Mouse (Mus musculus) hindbrain, embryonic 11.5 days (tissue): ENCODE measurements around the gene Tmem147. TPM values are rescaled to one million over a fixed set of nuclear protein-coding genes. Genes with fewer than 3 reads are reported as not detected.

Experiments
- ATAC-seq: fragments of 200-750 bp; cut with Nextera tagmentation; 2 replicates; pipeline ENCODE4 v1.8.0; 2017; ENCODE audit warnings: mild to moderate bottlenecking, moderate TSS enrichment, moderate library complexity; ENCODE audit not compliant: low FRiP score
- DNase-seq: peaks from one replicate; pipeline ENCODE4 v3.0.0-alpha.2; 2015; ENCODE audit warnings: low spot score
- H3K27ac ChIP-seq: fragments of 300-500 bp; sonication (generic); 2 replicates; pipeline ENCODE4 v1.5.1; 2014; ENCODE audit warnings: mild to moderate bottlenecking, low read depth, low read length
- H3K27me3 ChIP-seq: fragments of 300-500 bp; sonication (generic); 2 replicates; pipeline ENCODE4 v1.6.1; 2014; ENCODE audit warnings: mild to moderate bottlenecking, low read length, moderate library complexity, mixed read lengths; ENCODE audit not compliant: control insufficient read depth, insufficient read depth
- H3K36me3 ChIP-seq: fragments of 300-500 bp; sonication (generic); 2 replicates; pipeline ENCODE4 v1.6.1; 2014; ENCODE audit warnings: mild to moderate bottlenecking, low read length, moderate library complexity, mixed read lengths; ENCODE audit not compliant: control insufficient read depth, insufficient read depth
- H3K4me1 ChIP-seq: fragments of 300-500 bp; sonication (generic); replicated peaks from 2 replicates; pipeline ENCODE4 v1.6.1; 2014; ENCODE audit warnings: low read length, mixed read lengths; ENCODE audit not compliant: control insufficient read depth, insufficient read depth
- H3K4me2 ChIP-seq: fragments of 300-500 bp; sonication (generic); replicated peaks from 2 replicates; pipeline ENCODE4 v1.6.1; 2014; ENCODE audit warnings: mild to moderate bottlenecking, low read depth, low read length
- H3K4me3 ChIP-seq: fragments of 300-500 bp; sonication (generic); 2 replicates; pipeline ENCODE4 v1.5.1; 2014; ENCODE audit warnings: low read depth, low read length
- H3K9ac ChIP-seq: fragments of 300-500 bp; sonication (generic); 2 replicates; pipeline ENCODE4 v1.6.1; 2014; ENCODE audit warnings: low read depth, low read length
- H3K9me3 ChIP-seq: fragments of 300-500 bp; sonication (generic); 2 replicates; pipeline ENCODE4 v1.6.1; 2016; ENCODE audit warnings: low read length; ENCODE audit not compliant: control insufficient read depth
- WGBS: fragments of 180-500 bp; shearing (Covaris S2); extraction: QIAGEN DNeasy Blood & Tissue Kit; methylation state at CpG from one replicate; pipeline ENCODE4 v1.1.7; 2014; 5-methylcytosine and 5-hydroxymethylcytosine counted together
- polyA plus RNA-seq: library from polyadenylated mRNA; unstranded; fragments of >200 nt; fragmentation: Nextera tagmentation; extraction: Ambion mirVana; gene quantifications from 2 replicates; pipeline ENCODE4 v1.2.1, GENCODE M21; 2014

Gene Tmem147
- 143 and 160 TPM in 2 replicates for polyA plus RNA-seq

- peak within 1 kb of the TSS; percentile 83 for H3K27ac ChIP-seq
- under 1% methylated on average over 60 of the region's 60 CpGs for WGBS
- H3K9ac ChIP-seq: peak within 1 kb of the TSS; percentile 78
- peaks cover 6% of the 10 kb centered on the region for H3K4me1 ChIP-seq
- H3K36me3 ChIP-seq: no peaks in the 10 kb centered on the region
- ATAC-seq (peak; percentile 98), DNase-seq (peak; percentile 97)
- H3K4me2 ChIP-seq: peak within 1 kb of the TSS; percentile 63
- H3K27me3 ChIP-seq: no peaks in the 10 kb centered on the region
- peak within 1 kb of the TSS; percentile 79 for H3K4me3 ChIP-seq
- no peaks in the 10 kb centered on the region for H3K9me3 ChIP-seq
These were observed at the start of gene Tmem147 for GRCm38 (mm10) chr7:30729396-30730063. Gene Tmem147 (minus strand): TSS chr7:30729540.

DNA sequence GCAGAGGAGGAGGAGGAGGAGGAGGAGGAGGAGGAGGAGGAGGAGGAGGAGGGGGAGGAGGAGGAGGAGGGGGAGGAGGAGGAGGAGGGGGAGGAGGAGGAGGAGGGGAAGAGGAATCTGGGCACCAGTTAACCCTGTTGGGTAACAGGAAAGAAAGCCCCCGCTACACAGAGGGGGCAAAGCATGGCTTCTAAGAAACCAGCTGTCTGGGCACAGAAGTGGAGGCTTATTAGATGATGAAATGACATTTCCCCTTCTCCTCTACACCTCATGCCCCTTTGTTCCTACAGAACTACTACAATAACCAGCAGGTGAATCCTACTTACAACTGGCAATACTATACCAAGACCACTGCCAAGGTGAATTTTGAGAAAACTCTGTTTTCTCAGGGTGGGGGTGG is 48.6 kb upstream of the Tmem147 start:
- WGBS: 72% methylated on average over 1 of the region's 1 CpGs
- Histone ChIP-seq H3K9me3 (no peaks in the 10 kb centered on the region), H3K4me3 (no peak overlapping the region), H3K9ac (no peak overlapping the region), H3K36me3 (no peaks in the 10 kb centered on the region), H3K4me2 (no peak overlapping the region), H3K27ac (no peak overlapping the region), H3K4me1 (no peaks in the 10 kb centered on the region), H3K27me3 (no peaks in the 10 kb centered on the region)
- ATAC-seq: no peak
- no peak for DNase-seq

- no peaks in the 10 kb centered on the region for H3K27me3 ChIP-seq
- H3K4me1 ChIP-seq: no peaks in the 10 kb centered on the region
- no peak overlapping the region for H3K27ac ChIP-seq
- ATAC-seq (no peak), DNase-seq (no peak)
- H3K9me3 ChIP-seq: no peaks in the 10 kb centered on the region
- WGBS: 44% methylated on average over 7 of the region's 7 CpGs
- no peaks in the 10 kb centered on the region for H3K36me3 ChIP-seq
- no peak overlapping the region for H3K4me3 ChIP-seq
- no peak overlapping the region for H3K9ac ChIP-seq
- H3K4me2 ChIP-seq: no peak overlapping the region
These were observed 47.8 kb upstream of the Tmem147 start for GRCm38 (mm10) chr7:30777081-30777579.

DNA sequence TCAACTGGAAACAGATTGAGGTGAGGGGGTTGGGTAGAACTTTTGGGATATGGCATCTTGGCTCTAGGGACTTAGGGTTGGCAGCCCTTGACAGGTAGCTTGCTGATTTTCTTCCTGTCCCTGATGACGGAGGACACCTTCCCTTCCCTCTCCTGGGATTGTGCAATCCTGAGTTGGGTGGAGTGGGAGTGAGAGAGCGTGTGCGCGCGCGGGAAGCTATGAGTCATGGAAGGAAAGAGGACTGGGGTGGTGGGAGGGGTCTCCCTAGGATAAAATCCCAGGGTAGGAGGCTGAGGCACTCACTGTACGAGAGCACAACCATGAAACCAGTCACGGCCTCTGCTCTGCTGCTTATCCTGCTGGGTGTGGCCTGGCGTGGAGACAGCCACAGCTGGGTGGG is 46.8 kb upstream of the Tmem147 start:
- no peak for ATAC-seq
- 93% methylated on average over 9 of the region's 9 CpGs for WGBS
- no peaks in the 10 kb centered on the region for H3K4me1 ChIP-seq

DNA sequence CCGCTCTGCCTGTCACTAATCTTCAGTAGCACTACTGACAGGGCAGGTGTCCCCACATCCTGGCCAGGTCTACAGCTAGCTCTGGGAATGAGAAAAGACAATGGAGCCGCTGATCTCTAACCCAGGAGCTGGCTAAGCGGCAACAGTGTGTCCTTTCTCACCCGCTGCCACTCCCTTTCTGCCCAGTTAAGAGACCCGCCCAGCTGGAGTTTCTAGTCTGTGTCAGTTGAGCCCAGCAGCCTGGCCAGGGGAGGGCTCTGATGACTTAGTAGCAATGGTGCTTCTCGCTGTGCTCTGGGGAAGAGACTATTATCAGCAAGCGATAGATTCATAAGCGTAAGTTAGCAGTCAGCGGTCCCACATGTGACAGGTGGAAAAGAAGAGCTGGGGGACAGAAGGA is 39.9 kb upstream of the Tmem147 start:
- Histone ChIP-seq H3K4me3 (no peak overlapping the region), H3K4me1 (no peaks in the 10 kb centered on the region), H3K27me3 (no peaks in the 10 kb centered on the region), H3K36me3 (no peaks in the 10 kb centered on the region), H3K9me3 (no peaks in the 10 kb centered on the region), H3K4me2 (no peak overlapping the region), H3K27ac (no peak overlapping the region), H3K9ac (no peak overlapping the region)
- DNase-seq (no peak), ATAC-seq (no peak)
- WGBS: 39% methylated on average over 9 of the region's 9 CpGs

More for the DNA sequence above, 46.8 kb upstream of the Tmem147 start:
- Histone ChIP-seq H3K27ac (no peak overlapping the region), H3K9me3 (no peaks in the 10 kb centered on the region), H3K27me3 (no peaks in the 10 kb centered on the region), H3K4me3 (no peak overlapping the region), H3K9ac (no peak overlapping the region), H3K4me2 (no peak overlapping the region), H3K36me3 (no peaks in the 10 kb centered on the region)
- no peak for DNase-seq

- 85% methylated on average over 4 of the region's 4 CpGs for WGBS
- H3K4me1 ChIP-seq: no peaks in the 10 kb centered on the region
- no peak overlapping the region for H3K4me3 ChIP-seq
- no peak overlapping the region for H3K27ac ChIP-seq
- ATAC-seq (no peak), DNase-seq (no peak)
- no peak overlapping the region for H3K9ac ChIP-seq
- H3K27me3 ChIP-seq: no peaks in the 10 kb centered on the region
- H3K36me3 ChIP-seq: no peaks in the 10 kb centered on the region
- H3K4me2 ChIP-seq: no peak overlapping the region
- H3K9me3 ChIP-seq: no peaks in the 10 kb centered on the region
These were observed 37.1 kb upstream of the Tmem147 start for GRCm38 (mm10) chr7:30766408-30766807.

GRCm38 (mm10) chr7:30765173-30765572 is 35.8 kb upstream of the Tmem147 start:
- H3K9me3 ChIP-seq: no peaks in the 10 kb centered on the region
- ATAC-seq: no peak
- H3K27ac ChIP-seq: no peak overlapping the region
- H3K9ac ChIP-seq: no peak overlapping the region
- H3K4me1 ChIP-seq: no peaks in the 10 kb centered on the region
- peak; percentile 15 for DNase-seq
- H3K27me3 ChIP-seq: no peaks in the 10 kb centered on the region
- H3K4me2 ChIP-seq: no peak overlapping the region; the same call in 1 of the 2 replicates
- WGBS: 45% methylated on average over 11 of the region's 11 CpGs
- no peak overlapping the region for H3K4me3 ChIP-seq
- no peaks in the 10 kb centered on the region for H3K36me3 ChIP-seq

DNA sequence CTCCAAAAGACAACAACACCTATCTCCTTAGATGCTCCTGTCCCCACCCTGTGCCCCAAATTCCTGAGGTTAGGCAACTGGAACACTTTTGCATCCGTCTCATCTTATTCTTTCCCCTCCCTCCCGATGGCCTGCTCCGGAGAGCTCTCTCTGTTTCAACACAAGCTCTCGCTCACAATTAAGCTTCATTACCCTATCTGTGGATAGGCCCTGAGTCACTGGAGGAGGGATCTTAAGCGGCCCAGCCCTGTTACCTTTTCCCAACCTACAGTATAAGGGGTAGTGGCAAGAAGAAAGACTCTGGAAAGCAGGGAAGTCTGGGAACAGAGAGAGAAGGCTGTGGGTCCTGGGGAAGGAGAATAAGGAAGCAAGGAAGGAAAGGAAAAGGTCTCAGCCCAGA is 34.1 kb upstream of the Tmem147 start, which contains the start of gene Dmkn:
Gene Dmkn, plus strand, starts transcription at position 301 of the 400 bp plus-strand sequence.
- 43% methylated on average over 5 of the region's 5 CpGs for WGBS

DNA sequence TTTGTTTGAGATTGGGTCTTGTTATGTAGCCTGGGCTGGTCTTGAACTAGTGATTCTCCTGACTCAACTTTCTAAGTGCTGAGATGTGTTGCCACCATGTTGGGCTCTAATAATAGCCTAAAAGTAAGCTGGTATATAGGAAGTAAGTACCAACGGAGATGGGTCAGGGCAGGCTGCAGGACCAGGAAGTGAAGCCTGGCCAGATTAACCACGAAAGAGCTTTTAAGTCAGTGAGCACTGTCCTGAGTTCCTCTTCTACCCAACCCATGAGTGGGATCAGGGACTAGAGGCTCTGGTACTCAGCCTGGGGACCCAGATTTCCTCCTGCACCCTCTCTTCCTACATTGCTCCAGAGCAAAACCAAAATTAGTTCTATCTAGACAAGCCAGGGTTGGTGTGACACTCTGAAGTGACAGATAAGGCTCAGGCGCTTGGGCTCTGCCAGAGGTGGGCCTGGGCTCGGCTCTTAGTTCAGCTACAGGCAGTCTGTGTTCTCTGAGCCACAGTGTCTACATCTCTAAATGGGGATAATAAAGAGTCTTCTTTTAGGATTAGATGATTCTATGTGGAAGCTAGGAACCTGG is 32.5 kb upstream of the Tmem147 start:
- H3K27me3 ChIP-seq: no peaks in the 10 kb centered on the region
- H3K27ac ChIP-seq: no peak overlapping the region
- H3K9me3 ChIP-seq: no peaks in the 10 kb centered on the region
- 86% methylated on average over 4 of the region's 4 CpGs for WGBS
- DNase-seq (no peak), ATAC-seq (no peak)
- H3K9ac ChIP-seq: no peak overlapping the region
- H3K4me2 ChIP-seq: no peak overlapping the region
- H3K4me1 ChIP-seq: no peaks in the 10 kb centered on the region
- no peak overlapping the region for H3K4me3 ChIP-seq
- H3K36me3 ChIP-seq: no peaks in the 10 kb centered on the region

More for the DNA sequence above, 34.1 kb upstream of the Tmem147 start, which contains the start of gene Dmkn:
- ATAC-seq (no peak), DNase-seq (no peak)
- Histone ChIP-seq H3K4me1 (no peaks in the 10 kb centered on the region), H3K36me3 (no peaks in the 10 kb centered on the region), H3K9me3 (no peaks in the 10 kb centered on the region), H3K9ac (no peak within 1 kb of the TSS), H3K4me3 (no peak within 1 kb of the TSS), H3K27me3 (no peaks in the 10 kb centered on the region), H3K4me2 (no peak within 1 kb of the TSS), H3K27ac (no peak within 1 kb of the TSS)
